13 mouse cellular contexts compared by ENCODE assay signal in the genomic region with DNA sequence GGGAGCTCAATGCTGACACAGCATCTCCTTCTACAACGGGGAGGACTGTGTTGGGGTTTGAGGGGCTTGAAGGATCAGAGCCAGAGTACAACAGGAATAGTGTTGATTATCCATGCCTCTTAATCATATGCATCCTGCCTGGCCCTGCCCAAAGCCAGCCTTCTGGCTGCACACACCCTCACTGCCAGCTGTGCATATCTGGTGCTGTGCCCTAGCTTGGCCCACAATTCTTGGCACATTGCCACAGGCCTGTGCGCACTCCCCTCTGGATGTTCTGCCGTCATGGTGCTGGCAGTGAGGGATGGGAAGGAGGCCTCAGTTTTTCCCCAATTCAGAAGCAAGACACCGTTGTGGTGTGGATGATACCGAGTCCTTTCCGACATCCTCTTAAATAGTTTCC. TPM values are rescaled to one million over a fixed set of nuclear protein-coding genes. Genes with fewer than 3 reads are reported as not detected.
A peak's percentile ranks its signal among the peaks of the same experiment; 100 is the strongest.
DNase-seq lines count a peak whose midpoint lies in the region; ATAC-seq lines count a peak whose summit lies in the region.
"Had no signal": no experiment of that assay in that cellular context is flagged by ENCODE, and none has a peak within 500 bp of the region (broad histone marks: within the 10 kb centered on the region; RNA-seq: fewer than 3 reads in every experiment).

No protein-coding gene starts in this region.

- H3K27me3 ChIP-seq in heart, embryonic 10.5 days (ENCODE audit: insufficient read depth, poor library complexity, severe bottlenecking): peaks cover 3% of the 10 kb centered on the region; the same call in 1 of the 2 replicates
- H3K27me3 ChIP-seq in limb, embryonic 15.5 days: no peaks in the 10 kb centered on the region; the same call in 1 of the 2 replicates

- intact Hi-C loops in heart, postnatal 10 days (cut with DNase I): no loop called here

- H3K4me3 ChIP-seq in heart, embryonic 10.5 days: no peak overlapping the region
- H3K4me3 ChIP-seq in limb, embryonic 15.5 days: no peak overlapping the region
- H3K4me3 ChIP-seq: megakaryocyte, embryonic 14.5 days had no signal

- H3K4me2 ChIP-seq in limb, embryonic 15.5 days: no peak overlapping the region

- H3K36me3 ChIP-seq in heart, embryonic 10.5 days: no peaks in the 10 kb centered on the region
- no peaks in the 10 kb centered on the region for H3K36me3 ChIP-seq in limb, embryonic 15.5 days

- 81% methylated on average over 6 of the region's 6 CpGs for WGBS in heart, embryonic 10.5 days
- WGBS in limb, embryonic 15.5 days: 66% methylated on average over 6 of the region's 6 CpGs

- H3K27ac ChIP-seq in heart, embryonic 10.5 days: no peak overlapping the region
- H3K27ac ChIP-seq in limb, embryonic 15.5 days: no peak overlapping the region

- no peak overlapping the region for H3K9ac ChIP-seq in limb, embryonic 15.5 days

- peak; percentile 48; the same call in 1 of the 2 replicates for ATAC-seq in limb, embryonic 15.5 days (ENCODE audit: insufficient number of reproducible peaks, low FRiP score, low TSS enrichment, low read depth)
- ATAC-seq in granulocyte monocyte progenitor cell, adult 5-6 weeks (replicated peaks; ENCODE audit: poor library complexity, severe bottlenecking): no peak

- peaks cover 3% of the 10 kb centered on the region; the same call in 1 of the 2 replicates for H3K4me1 ChIP-seq in heart, embryonic 10.5 days
- H3K4me1 ChIP-seq in limb, embryonic 15.5 days: peaks cover 4% of the 10 kb centered on the region; the same call in 1 of the 2 replicates

- H3K9me3 ChIP-seq in heart, embryonic 10.5 days: no peaks in the 10 kb centered on the region
- H3K9me3 ChIP-seq in limb, embryonic 15.5 days: no peaks in the 10 kb centered on the region

- DNase-seq in heart, postnatal 10 days: peak; percentile 28 to 36
- DNase-seq in heart, embryonic 10.5 days (ENCODE audit: low spot score): no peak
- DNase-seq in lung, postnatal 10 days: peak; percentile 58
- no peak for DNase-seq in lung, postnatal 25 days (ENCODE audit: low spot score)
- DNase-seq in brain, embryonic 18.5 days (ENCODE audit: low read depth, low spot score): peak; percentile 4
- DNase-seq in urinary bladder, adult 18-20 months (ENCODE audit: low spot score in 2 of 2): no peak
- DNase-seq: gastrocnemius, postnatal 14 days; kidney, adult 18-20 months; right cerebral cortex, adult 18-20 months; thymus, postnatal 36 days had no signal

RNA-seq across cellular contexts. Expression of a gene that starts 44.9 kb away (rescaled TPM):
- total RNA-seq in heart, postnatal 10 days (2021): not detected
- 0.04 TPM in 1 of 2 replicates, not detected in the other for polyA plus RNA-seq in heart, embryonic 10.5 days (2016; fragmentation: Nextera tagmentation; extraction: Ambion mirVana)
- not detected in 2 replicates for polyA plus RNA-seq in limb, embryonic 15.5 days (2015; fragmentation: Nextera tagmentation; extraction: Ambion mirVana)
- total RNA-seq in granulocyte monocyte progenitor cell, adult 5-6 weeks (2014; fragmentation: Nextera tagmentation): not detected in 2 replicates
- not detected in 2 replicates for total RNA-seq in granulocyte monocyte progenitor cell, adult 5-6 weeks (2017)

RNA-seq across cellular contexts. Expression of a gene that starts 46.3 kb away (rescaled TPM):
- total RNA-seq in heart, postnatal 10 days (2021): not detected
- polyA plus RNA-seq in heart, embryonic 10.5 days (2016; fragmentation: Nextera tagmentation; extraction: Ambion mirVana): not detected in 2 replicates
- polyA plus RNA-seq in limb, embryonic 15.5 days (2015; fragmentation: Nextera tagmentation; extraction: Ambion mirVana): not detected in 2 replicates
- not detected in 2 replicates for total RNA-seq in granulocyte monocyte progenitor cell, adult 5-6 weeks (2014; fragmentation: Nextera tagmentation)
- total RNA-seq in granulocyte monocyte progenitor cell, adult 5-6 weeks (2017): not detected in 2 replicates
- total RNA-seq: gastrocnemius, postnatal 14 days had no signal

RNA-seq across cellular contexts. Expression of a gene that starts 50.3 kb away (rescaled TPM):
- not detected for total RNA-seq in heart, postnatal 10 days (2021)
- not detected in 2 replicates for polyA plus RNA-seq in heart, embryonic 10.5 days (2016; fragmentation: Nextera tagmentation; extraction: Ambion mirVana)
- not detected in 2 replicates for polyA plus RNA-seq in limb, embryonic 15.5 days (2015; fragmentation: Nextera tagmentation; extraction: Ambion mirVana)
- total RNA-seq in granulocyte monocyte progenitor cell, adult 5-6 weeks (2014; fragmentation: Nextera tagmentation): not detected in 2 replicates
- not detected in 2 replicates for total RNA-seq in granulocyte monocyte progenitor cell, adult 5-6 weeks (2017)
- total RNA-seq: gastrocnemius, postnatal 14 days had no signal

Comparison
In these comparisons a context has a peak if more than half of its experiments do, and no peak if none do; other contexts are left out.
1. DNase-seq: peak in heart, postnatal 10 days (2 of 2), lung, postnatal 10 days (single experiment) and brain, embryonic 18.5 days (single experiment); none in heart, embryonic 10.5 days (single experiment), lung, postnatal 25 days (single experiment) and urinary bladder, adult 18-20 months (0 of 2).